Mouse (Mus musculus) midbrain, embryonic 13.5 days (tissue): Measurements from ENCODE around the gene Ccdc106. TPM values are rescaled to one million over a fixed set of nuclear protein-coding genes. Genes with fewer than 3 reads are reported as not detected.

Source experiments
- ATAC-seq: fragments of 200-750 bp; cut with Nextera tagmentation; 2 replicates; pipeline ENCODE4 v1.8.0; 2017; ENCODE audit warnings: mild to moderate bottlenecking, moderate TSS enrichment, moderate library complexity
- H3K27ac ChIP-seq: fragments of 300-500 bp; sonication (generic); 2 replicates; pipeline ENCODE4 v1.5.1; 2015; ENCODE audit warnings: inconsistent platforms, mild to moderate bottlenecking, moderate library complexity
- H3K27me3 ChIP-seq: fragments of 300-500 bp; sonication (generic); 2 replicates; pipeline ENCODE4 v1.6.1; 2015; ENCODE audit warnings: mild to moderate bottlenecking, inconsistent platforms
- H3K36me3 ChIP-seq: fragments of 300-500 bp; sonication (generic); 2 replicates; pipeline ENCODE4 v1.6.1; 2015; ENCODE audit warnings: mild to moderate bottlenecking, inconsistent platforms
- H3K4me1 ChIP-seq: fragments of 300-500 bp; sonication (generic); replicated peaks from 2 replicates; pipeline ENCODE4 v1.6.1; 2015; ENCODE audit warnings: inconsistent platforms
- H3K4me2 ChIP-seq: fragments of 300-500 bp; sonication (generic); replicated peaks from 2 replicates; pipeline ENCODE4 v1.6.1; 2015; ENCODE audit warnings: moderate library complexity, mild to moderate bottlenecking, inconsistent platforms
- H3K4me3 ChIP-seq: fragments of 300-500 bp; sonication (generic); replicated peaks from 2 replicates; pipeline ENCODE4 v1.5.1; 2015; ENCODE audit warnings: mild to moderate bottlenecking, inconsistent platforms
- H3K9ac ChIP-seq: fragments of 300-500 bp; sonication (generic); replicated peaks from 2 replicates; pipeline ENCODE4 v1.6.1; 2015; ENCODE audit warnings: mild to moderate bottlenecking, inconsistent platforms
- H3K9me3 ChIP-seq: fragments of 300-500 bp; sonication (generic); 2 replicates; pipeline ENCODE4 v1.6.1; 2016; ENCODE audit warnings: mild to moderate bottlenecking, inconsistent platforms
- WGBS: fragments of 180-500 bp; shearing (Covaris S2); methylation state at CpG from one replicate; pipeline ENCODE4 v1.1.7; 2015; 5-methylcytosine and 5-hydroxymethylcytosine counted together
- polyA plus RNA-seq: library from polyadenylated mRNA; unstranded; fragments of >200 nt; fragmentation: Nextera tagmentation; extraction: Ambion mirVana; gene quantifications from 2 replicates; pipeline ENCODE4 v1.2.1, GENCODE M21; 2015

The Ccdc106 gene
- polyA plus RNA-seq: 25.8 and 30.1 TPM in 2 replicates

DNA sequence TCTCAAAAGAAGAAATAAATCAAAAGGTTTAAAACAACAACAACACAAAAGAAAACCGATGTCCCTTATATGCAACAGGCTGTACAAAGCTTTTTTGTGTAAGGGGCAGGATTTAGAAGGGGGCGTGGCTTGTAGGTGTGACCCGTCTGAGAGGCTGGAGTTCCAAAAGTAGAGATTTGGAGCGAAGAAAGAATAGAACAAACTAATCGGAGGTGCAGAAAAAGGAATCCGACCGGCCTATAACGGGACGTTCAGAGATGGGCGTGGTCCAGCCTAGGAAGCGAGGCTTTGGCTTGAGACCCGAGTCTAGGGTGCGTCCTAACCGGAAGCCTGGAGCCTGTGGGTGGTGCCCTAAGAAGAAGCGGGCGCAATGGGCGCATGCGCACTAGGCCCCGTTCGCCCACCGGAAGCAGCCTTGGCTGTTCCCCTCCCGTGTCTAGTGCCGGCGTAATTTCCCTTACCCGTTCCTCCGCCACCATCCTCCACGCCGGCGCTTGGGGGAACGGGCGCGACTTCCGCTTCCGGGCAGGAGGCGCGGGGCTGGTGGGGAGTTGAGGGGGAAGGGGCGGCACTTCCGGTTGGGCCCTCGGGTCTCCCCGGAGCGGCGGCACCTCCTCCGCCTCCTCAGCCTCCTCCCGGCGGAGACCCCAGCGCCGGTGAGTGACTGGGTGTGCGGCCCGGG lies at the start of gene Ccdc106, which contains the start of gene Zfp865:
Ccdc106 (plus strand) TSS at position 554 of the 682 bp plus-strand sequence.
Zfp865 (plus strand) TSS at position 377 of the 682 bp plus-strand sequence.
- peak within 1 kb of the TSS; percentile 94 for H3K27ac ChIP-seq
- ATAC-seq: peak; percentile 92
- H3K4me3 ChIP-seq: peak within 1 kb of the TSS; percentile 87
- H3K9me3 ChIP-seq: no peaks in the 10 kb centered on the region
- peak within 1 kb of the TSS; percentile 97 for H3K9ac ChIP-seq
- no peaks in the 10 kb centered on the region for H3K27me3 ChIP-seq
- 1% methylated on average over 48 of the region's 49 CpGs for WGBS
- H3K4me1 ChIP-seq: peaks cover 23% of the 10 kb centered on the region
- H3K4me2 ChIP-seq: peak within 1 kb of the TSS; percentile 91
- peaks cover 32% of the 10 kb centered on the region for H3K36me3 ChIP-seq

DNA sequence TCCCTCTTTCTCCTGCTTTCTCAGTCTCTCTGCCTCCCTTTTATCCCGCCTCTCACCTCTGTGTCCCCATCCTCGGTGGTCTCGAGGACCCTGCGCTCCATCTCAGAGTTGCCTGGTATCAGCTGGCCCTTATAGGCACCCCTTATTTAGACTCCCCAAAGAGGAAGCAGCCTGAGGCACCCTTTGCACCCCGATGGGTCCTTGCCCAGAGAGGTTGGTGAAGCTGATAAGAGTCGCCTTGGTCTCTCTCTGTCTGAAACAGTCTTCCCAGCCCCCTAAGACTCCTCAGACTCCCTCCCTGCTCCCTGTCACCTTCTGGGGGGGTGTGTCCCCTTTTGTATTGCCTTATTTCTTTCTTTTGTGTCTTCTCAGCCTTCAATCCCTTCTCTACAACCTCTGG lies 49.3 kb upstream of the Ccdc106 start, which contains the start of gene Sbk3:
Sbk3 (minus strand) TSS at position 101 of the 400 bp plus-strand sequence.
- ATAC-seq: no peak
- Histone ChIP-seq H3K36me3 (no peaks in the 10 kb centered on the region), H3K4me2 (no peak within 1 kb of the TSS), H3K27me3 (no peaks in the 10 kb centered on the region), H3K27ac (no peak within 1 kb of the TSS), H3K9me3 (no peaks in the 10 kb centered on the region), H3K4me3 (no peak within 1 kb of the TSS), H3K4me1 (no peaks in the 10 kb centered on the region), H3K9ac (no peak within 1 kb of the TSS)
- WGBS: 41% methylated on average over 6 of the region's 6 CpGs

DNA sequence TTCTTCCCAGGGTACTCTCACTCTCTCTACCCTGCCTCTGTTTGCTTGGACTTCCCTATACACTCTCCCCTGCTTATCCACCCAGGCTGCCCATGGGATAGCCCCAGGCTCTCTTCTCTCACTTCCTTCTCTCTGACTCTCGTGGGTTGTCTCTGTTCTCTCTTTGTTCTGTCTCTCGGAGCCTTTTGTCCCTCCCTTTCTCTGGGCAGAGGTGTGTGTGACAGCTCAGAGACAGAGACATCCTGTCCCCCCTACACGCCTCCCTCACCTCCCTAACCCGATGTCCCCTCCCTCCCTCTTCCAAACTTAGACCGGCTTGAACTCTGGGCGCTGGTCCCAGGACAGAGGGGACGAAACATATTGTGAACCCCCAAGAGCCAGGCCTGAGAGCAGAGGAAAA lies 48.6 kb upstream of the Ccdc106 start:
- Histone ChIP-seq H3K36me3 (no peaks in the 10 kb centered on the region), H3K4me3 (no peak overlapping the region), H3K4me1 (no peaks in the 10 kb centered on the region), H3K9ac (no peak overlapping the region), H3K27ac (no peak overlapping the region), H3K27me3 (no peaks in the 10 kb centered on the region), H3K4me2 (no peak overlapping the region), H3K9me3 (no peaks in the 10 kb centered on the region)
- no peak for ATAC-seq
- 25% methylated on average over 7 of the region's 7 CpGs for WGBS

DNA sequence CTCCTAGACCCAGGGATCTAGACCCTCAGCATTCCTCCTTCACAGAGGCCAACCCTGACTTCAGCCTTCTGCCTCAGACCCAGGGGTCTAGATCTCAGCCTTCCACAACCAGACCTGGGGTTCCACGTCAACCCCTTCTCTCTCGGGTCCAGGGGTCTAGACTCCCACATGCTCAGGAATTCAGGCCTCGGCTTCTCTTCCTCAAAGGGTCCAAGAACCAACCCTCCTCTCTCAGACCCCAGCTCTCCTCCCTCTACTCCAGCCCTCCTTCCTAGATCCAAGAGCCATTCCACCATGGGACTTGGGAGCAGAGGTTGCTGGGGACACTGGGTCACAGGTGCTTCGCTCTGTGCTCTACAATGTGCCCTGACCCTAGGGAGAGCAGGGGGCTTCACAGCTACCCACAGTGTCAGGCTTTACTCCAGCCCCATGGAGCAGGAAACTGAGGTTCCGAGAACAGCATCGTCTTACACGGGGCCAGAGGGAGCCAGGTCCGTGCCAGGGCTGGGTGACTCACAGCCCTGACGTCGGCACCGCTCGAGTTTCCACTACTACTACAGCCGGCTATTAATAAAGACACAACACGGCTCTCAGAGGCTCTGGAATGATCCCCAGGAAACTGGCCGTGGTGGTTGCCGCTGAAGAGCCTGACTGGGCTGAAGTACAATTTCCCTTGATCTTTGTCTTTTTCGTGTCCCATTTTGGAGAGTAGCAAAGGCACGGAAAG lies 47.9 kb upstream of the Ccdc106 start:
- Histone ChIP-seq H3K4me3 (no peak overlapping the region), H3K36me3 (no peaks in the 10 kb centered on the region), H3K9me3 (no peaks in the 10 kb centered on the region), H3K9ac (no peak overlapping the region), H3K4me1 (no peaks in the 10 kb centered on the region), H3K27me3 (no peaks in the 10 kb centered on the region), H3K27ac (no peak overlapping the region), H3K4me2 (no peak overlapping the region)
- 84% methylated on average over 18 of the region's 18 CpGs for WGBS
- no peak for ATAC-seq

DNA sequence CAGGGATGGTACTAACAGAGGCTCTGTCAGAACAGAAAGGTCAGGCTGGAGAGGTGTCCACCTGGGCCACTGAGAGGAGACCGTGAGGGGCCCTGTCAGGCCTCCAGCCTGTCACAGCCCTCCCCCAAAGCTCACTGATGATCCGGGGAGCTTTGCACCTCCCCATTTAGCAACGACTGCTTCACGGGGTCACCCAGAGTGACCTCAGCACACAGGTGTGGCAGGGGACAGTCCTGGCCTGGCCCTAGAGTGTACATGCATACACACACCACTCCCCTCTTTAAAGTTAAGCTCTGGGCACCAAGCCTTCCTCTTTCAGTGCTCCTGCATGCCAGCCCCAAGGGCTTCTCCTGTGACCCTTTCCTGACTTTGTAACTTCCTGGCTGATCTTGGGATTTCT lies 44.9 kb upstream of the Ccdc106 start:
- no peak for ATAC-seq
- Histone ChIP-seq H3K27me3 (no peaks in the 10 kb centered on the region), H3K36me3 (no peaks in the 10 kb centered on the region), H3K27ac (no peak overlapping the region), H3K4me2 (no peak overlapping the region), H3K9me3 (no peaks in the 10 kb centered on the region), H3K4me3 (no peak overlapping the region), H3K9ac (no peak overlapping the region), H3K4me1 (no peaks in the 10 kb centered on the region)
- 69% methylated on average over 4 of the region's 4 CpGs for WGBS

DNA sequence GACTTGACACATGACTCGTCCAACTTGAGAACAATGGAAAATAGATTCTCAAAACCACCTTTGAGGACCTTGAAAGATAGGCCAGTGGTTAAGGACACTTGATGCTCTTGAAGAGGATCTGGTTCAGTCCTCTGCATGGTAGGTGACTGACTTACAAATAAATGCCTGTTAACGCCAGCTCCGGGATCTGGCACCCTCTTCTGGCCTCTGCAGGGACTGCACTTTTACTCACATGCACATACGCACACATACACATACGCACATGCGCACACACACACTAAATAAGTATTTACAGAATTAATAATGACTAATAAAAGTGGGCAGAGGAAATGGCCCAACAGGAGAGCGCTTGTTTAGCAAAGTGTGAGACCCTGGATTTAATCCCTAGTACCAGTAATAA lies 43.5 kb upstream of the Ccdc106 start:
- Histone ChIP-seq H3K4me1 (no peaks in the 10 kb centered on the region), H3K27me3 (no peaks in the 10 kb centered on the region), H3K27ac (no peak overlapping the region), H3K9ac (no peak overlapping the region), H3K36me3 (no peaks in the 10 kb centered on the region), H3K4me3 (no peak overlapping the region), H3K9me3 (no peaks in the 10 kb centered on the region), H3K4me2 (no peak overlapping the region)
- WGBS: 87% methylated on average over 7 of the region's 7 CpGs
- no peak for ATAC-seq

DNA sequence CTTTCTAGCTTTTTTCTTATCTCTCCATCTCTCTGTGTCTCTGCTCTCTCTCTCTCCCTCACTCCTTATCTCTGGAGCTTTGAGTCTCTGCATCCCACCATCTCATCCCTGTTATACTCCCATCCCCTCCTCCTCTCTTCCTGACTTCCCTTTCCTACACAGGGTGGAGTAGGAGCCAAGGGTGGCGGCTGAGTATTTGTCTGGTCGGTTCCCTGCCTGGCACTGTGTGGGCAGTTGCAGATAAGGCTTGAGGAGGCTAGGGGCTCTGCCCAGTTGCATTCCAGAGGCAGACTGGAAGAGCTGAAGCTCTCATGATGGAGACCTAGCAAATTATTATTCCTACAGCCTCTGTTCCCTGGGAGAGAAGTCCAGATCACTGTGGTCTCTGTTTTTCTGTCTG lies 32.1 kb upstream of the Ccdc106 start:
- ATAC-seq: no peak
- H3K36me3 ChIP-seq: peaks cover 32% of the 10 kb centered on the region
- no peak overlapping the region for H3K4me2 ChIP-seq
- no peak overlapping the region for H3K9ac ChIP-seq
- no peaks in the 10 kb centered on the region; the same call in 1 of the 2 replicates for H3K27me3 ChIP-seq
- H3K4me1 ChIP-seq: peaks cover 10% of the 10 kb centered on the region
- 69% methylated on average over 2 of the region's 2 CpGs for WGBS
- H3K9me3 ChIP-seq: peaks cover 6% of the 10 kb centered on the region; the same call in 1 of the 2 replicates
- H3K4me3 ChIP-seq: no peak overlapping the region
- H3K27ac ChIP-seq: no peak overlapping the region

DNA sequence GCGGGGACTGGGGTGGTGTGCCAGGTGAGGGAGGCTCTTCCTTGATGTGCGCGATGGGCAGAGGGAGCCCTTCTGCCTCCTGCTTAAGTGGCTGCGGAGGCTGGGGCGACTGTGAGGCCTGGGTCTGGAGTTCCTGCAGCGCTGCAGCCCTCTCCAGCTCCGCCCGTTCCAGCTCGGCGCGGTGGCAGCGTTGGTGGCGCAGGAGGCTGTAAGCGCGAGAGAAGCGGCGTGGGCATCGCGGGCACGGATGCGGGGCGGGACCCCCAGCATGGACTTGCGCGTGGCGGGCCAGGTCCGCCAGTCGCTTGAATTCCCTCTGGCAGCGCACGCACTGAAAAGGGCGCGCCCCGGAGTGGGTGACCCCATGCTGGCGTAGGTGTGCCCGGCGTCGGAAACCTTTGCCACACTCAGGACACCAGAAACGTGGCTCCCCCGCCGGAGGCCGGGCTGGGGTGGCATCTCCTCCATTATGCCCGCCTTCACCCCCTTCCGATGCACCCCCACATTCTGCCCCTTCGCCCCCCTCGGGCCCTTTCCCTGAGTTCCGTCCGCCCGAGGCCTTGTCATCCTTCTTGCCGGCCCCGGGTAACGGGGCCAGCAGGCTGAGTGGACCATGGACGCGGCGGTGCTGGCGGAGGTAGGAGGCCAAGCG lies 26.9 kb upstream of the Ccdc106 start:
- peak overlapping the region; percentile 68 for H3K4me3 ChIP-seq
- H3K27ac ChIP-seq: no peak overlapping the region
- peaks cover 6% of the 10 kb centered on the region; the same call in 1 of the 2 replicates for H3K9me3 ChIP-seq
- peaks cover 40% of the 10 kb centered on the region for H3K4me1 ChIP-seq
- ATAC-seq: no peak
- 0 out of 2 replicates have a peak, but pooled peaks cover 9% of the 10 kb centered on the region for H3K27me3 ChIP-seq
- H3K36me3 ChIP-seq: peaks cover 45% of the 10 kb centered on the region
- 42% methylated on average over 55 of the region's 55 CpGs for WGBS
- peak overlapping the region; percentile 81 for H3K9ac ChIP-seq
- peak overlapping the region; percentile 94 for H3K4me2 ChIP-seq

DNA sequence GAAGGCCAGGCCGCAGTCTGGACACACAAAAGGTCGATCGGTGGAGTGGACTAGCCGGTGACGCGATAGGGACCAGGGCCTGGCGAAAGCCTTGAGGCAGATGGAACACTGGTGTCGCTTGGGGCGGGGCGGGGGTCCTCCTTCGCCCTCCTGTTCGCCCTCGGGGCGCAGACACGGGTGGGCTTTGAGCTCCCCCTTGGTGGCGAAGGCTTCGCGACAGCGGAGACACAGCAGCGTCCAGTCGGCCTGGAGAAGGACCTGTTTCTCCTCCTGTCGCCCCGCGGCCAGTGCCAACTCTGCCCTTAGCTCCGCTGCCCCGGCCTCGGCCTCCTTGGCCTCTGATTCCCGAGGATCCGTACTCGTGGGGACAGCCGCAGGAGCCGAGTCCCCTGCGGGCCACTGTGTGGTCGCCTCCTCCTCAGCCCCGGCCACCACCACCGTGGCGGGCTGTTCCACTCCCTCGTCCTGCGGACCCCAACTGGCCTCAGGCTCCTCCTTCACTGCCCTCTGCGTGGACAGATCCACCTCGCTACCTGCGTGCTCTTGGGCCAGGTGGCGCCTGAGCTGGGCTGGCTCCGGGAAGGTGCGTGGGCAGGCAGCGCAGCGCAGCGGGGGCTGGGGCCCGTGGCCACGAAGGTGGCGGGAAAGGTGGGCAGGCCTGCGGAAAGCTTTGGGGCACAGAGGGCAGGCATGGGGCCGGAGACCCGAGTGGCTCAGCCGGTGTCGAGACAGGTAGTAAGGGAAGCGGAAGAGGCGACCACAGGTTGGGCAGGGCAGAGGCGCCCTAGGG lies 26.2 kb upstream of the Ccdc106 start:
- Histone ChIP-seq H3K4me1 (peaks cover 40% of the 10 kb centered on the region), H3K27me3 (0 out of 2 replicates have a peak, but pooled peaks cover 9% of the 10 kb centered on the region), H3K4me3 (peak overlapping the region; percentile 68), H3K4me2 (peak overlapping the region; percentile 94), H3K9ac (peak overlapping the region; percentile 81), H3K27ac (no peak overlapping the region), H3K9me3 (peaks cover 6% of the 10 kb centered on the region; the same call in 1 of the 2 replicates), H3K36me3 (peaks cover 45% of the 10 kb centered on the region)
- WGBS: 53% methylated on average over 59 of the region's 59 CpGs
- ATAC-seq: no peak

DNA sequence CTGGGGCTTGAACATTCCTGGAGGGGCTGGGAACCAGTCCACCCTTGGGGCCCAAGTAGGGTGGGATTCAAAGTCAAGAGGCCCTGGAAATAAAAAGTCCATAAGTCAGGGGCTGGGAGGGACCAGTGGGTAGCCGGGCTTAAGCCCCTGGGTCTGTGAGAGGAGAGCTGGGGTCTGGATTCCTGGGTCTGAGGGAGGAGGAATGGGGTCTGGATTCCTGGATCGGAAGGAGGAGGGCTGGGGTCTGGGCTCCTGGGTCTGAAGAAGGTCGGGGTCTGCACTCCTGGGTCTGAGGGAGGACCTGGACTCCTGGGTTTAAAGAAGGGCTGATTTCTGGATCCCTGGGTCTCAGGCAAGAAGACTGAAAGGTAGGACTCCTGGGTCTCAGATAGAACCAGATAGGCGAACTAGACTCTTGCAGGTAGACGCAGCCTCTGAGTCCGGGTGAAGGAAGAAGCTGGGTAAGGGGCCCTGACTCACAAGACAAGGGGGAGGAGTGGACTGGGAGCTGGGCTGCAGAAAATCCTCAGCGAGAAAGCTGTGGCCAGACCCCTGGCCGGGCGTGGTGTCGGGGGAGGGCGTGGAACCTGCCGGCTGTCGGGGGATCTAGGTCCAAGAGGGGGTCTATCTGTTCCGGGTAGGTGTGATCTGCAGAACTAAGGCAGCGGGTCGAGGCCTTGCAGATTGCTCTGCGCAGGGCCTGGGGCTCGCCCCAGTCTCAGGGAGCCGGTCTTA lies 24.9 kb upstream of the Ccdc106 start:
- Histone ChIP-seq H3K27ac (peak overlapping the region; percentile 87), H3K27me3 (0 out of 2 replicates have a peak, but pooled peaks cover 9% of the 10 kb centered on the region)
- ATAC-seq: no peak; the same call in 1 of the 2 replicates

More for the DNA sequence above, 24.9 kb upstream of the Ccdc106 start:
- Histone ChIP-seq H3K9ac (peak overlapping the region; percentile 81), H3K4me3 (peak overlapping the region; percentile 68), H3K36me3 (peaks cover 42% of the 10 kb centered on the region), H3K4me2 (peak overlapping the region; percentile 94), H3K9me3 (0 out of 2 replicates have a peak, but pooled peaks cover 3% of the 10 kb centered on the region), H3K4me1 (peaks cover 40% of the 10 kb centered on the region)
- WGBS: 5% methylated on average over 19 of the region's 19 CpGs
